Comparison of ENCODE assay signal across 8 mouse cellular contexts in the genomic region with DNA sequence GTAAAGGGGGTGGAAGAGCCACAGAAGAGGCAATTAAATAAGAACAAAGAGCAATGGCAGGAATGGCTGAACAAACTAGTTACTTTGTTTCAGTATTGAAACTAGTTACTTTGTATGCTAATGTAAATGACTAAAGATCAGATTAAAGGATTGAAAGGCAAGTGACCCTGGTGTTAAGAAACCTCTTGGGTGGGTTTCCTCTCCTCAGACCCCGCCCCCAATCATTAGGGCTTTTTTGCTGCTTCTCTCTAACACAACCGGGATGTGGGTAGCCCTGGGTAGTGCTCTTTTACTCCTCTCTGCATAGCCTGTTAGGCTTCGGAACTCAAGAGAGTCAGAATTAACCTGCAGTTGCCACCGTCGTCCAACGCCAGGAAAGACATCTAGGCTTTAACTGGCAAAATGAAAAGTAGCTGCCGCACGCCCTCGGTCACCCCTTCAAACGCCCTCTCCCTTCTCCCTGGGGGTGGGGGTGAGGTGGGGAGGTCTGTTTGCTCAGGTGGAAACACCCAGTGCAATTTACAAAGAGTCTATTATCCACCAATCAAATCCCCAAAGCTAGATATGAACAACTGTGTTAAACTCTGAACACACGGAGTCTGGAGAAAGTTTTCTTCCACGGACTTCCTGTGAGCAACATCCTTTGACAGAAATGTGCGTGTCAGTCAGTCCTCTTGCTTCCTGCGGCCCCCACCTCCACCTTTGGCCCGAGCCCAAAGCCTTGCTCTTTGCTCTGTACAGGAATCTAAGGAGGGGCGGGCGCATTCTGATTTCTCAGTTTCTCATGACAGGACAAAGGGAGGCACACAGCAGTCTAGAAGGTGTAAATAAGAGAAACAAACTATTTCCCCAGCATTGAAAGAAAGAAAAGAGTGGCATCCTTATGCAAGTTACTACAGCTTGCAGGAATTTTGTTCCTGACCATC. TPM values are rescaled to one million over a fixed set of nuclear protein-coding genes. Genes with fewer than 3 reads are reported as not detected.
DNase-seq lines count a peak whose midpoint lies in the region; ATAC-seq and TF ChIP-seq lines count a peak whose summit lies in the region.

No protein-coding gene starts in this region.

- no peaks in the 10 kb centered on the region for H3K4me1 ChIP-seq in cerebellum, adult 2 months (ENCODE audit: control insufficient read depth, insufficient read depth, low read length)
- peaks cover 17% of the 10 kb centered on the region for H3K4me1 ChIP-seq in hindbrain, embryonic 15.5 days (replicated peaks)
- peaks cover 7% of the 10 kb centered on the region for H3K4me1 ChIP-seq in liver, embryonic 11.5 days (replicated peaks; ENCODE audit: control insufficient read depth, insufficient read depth, low read length)

- no peaks in the 10 kb centered on the region; the same call in 1 of the 2 replicates for H3K27me3 ChIP-seq in cerebellum, adult 2 months (ENCODE audit: control insufficient read depth, insufficient read depth, low read length)
- H3K27me3 ChIP-seq in hindbrain, embryonic 15.5 days, result no peaks in the 10 kb centered on the region
- H3K27me3 ChIP-seq in liver, embryonic 11.5 days (replicated peaks; ENCODE audit: control insufficient read depth, insufficient read depth, low read length), result no peaks in the 10 kb centered on the region
- no peaks in the 10 kb centered on the region for H3K27me3 ChIP-seq in myocyte (ENCODE audit: control insufficient read depth, insufficient read depth, insufficient read length)

- peak overlapping the region; percentile 73 for H3K4me3 ChIP-seq in layer of hippocampus, adult 2 months
- H3K4me3 ChIP-seq in cerebellum, adult 2 months (replicated peaks; ENCODE audit: insufficient read depth, low read depth, low read length), result peak overlapping the region; percentile 46
- H3K4me3 ChIP-seq in hindbrain, embryonic 15.5 days, result peak overlapping the region; percentile 43
- peak overlapping the region; percentile 63 for H3K4me3 ChIP-seq in liver, embryonic 11.5 days (ENCODE audit: low read depth, low read length)
- peak overlapping the region; percentile 66 for H3K4me3 ChIP-seq in myocyte

- no peaks in the 10 kb centered on the region for H3K36me3 ChIP-seq in hindbrain, embryonic 15.5 days
- H3K36me3 ChIP-seq in liver, embryonic 11.5 days (ENCODE audit: control insufficient read depth, insufficient read depth, low read length), result no peaks in the 10 kb centered on the region
- no peaks in the 10 kb centered on the region for H3K36me3 ChIP-seq in myocyte (ENCODE audit: control insufficient read depth, insufficient read depth)

- no peak for DNase-seq in layer of hippocampus, adult 2 months (ENCODE audit: low spot score in 2 of 2)
- no peak for DNase-seq in layer of hippocampus, adult 18-20 months (ENCODE audit: low spot score in 2 of 2)
- DNase-seq in cerebellum, adult 2 months, result peak; percentile 21 to 28
- DNase-seq in gastrocnemius, adult 18-20 months (ENCODE audit: low spot score), result peak; percentile 43
- peak; percentile 38 for DNase-seq in liver, embryonic 11.5 days (ENCODE audit: low spot score)
- DNase-seq in thymus, postnatal 0 days (ENCODE audit: low spot score), result peak; percentile 56

- 3% methylated on average over 17 of the region's 17 CpGs for WGBS in cerebellum, adult 2 months
- WGBS in hindbrain, embryonic 15.5 days, result 2% methylated on average over 17 of the region's 17 CpGs
- WGBS in liver, embryonic 11.5 days, result 4% methylated on average over 17 of the region's 17 CpGs

- H3ac ChIP-seq in myocyte (ENCODE audit: control insufficient read depth, insufficient read length), result no peak overlapping the region

- no peak overlapping the region; the same call in 1 of the 2 replicates for H3K27ac ChIP-seq in layer of hippocampus, adult 2 months
- H3K27ac ChIP-seq in cerebellum, adult 2 months (ENCODE audit: insufficient read depth, low read length), result no peak overlapping the region
- H3K27ac ChIP-seq in hindbrain, embryonic 15.5 days (replicated peaks), result no peak overlapping the region
- H3K27ac ChIP-seq in liver, embryonic 11.5 days (ENCODE audit: low read depth, low read length), result no peak overlapping the region

- H3K79me2 ChIP-seq in myocyte (ENCODE audit: control insufficient read depth, insufficient read depth), result no peaks in the 10 kb centered on the region

- peak overlapping the region; percentile 71 for H3K4me2 ChIP-seq in hindbrain, embryonic 15.5 days
- H3K4me2 ChIP-seq in liver, embryonic 11.5 days, result peak overlapping the region; percentile 93
- peak overlapping the region; percentile 76 for H3K4me2 ChIP-seq in myocyte (ENCODE audit: low read depth)

- TF ChIP-seq CTCF in layer of hippocampus, adult 2 months (conservative IDR thresholded peaks at IDR 0.05), result no peak
- TF ChIP-seq CTCF in cerebellum, adult 2 months (IDR thresholded peaks at IDR 0.05; ENCODE audit: borderline replicate concordance, insufficient read depth, low read depth, low read length), result no peak

- peak overlapping the region; percentile 41; the same call in 1 of the 2 replicates for H3K9ac ChIP-seq in hindbrain, embryonic 15.5 days
- H3K9ac ChIP-seq in liver, embryonic 11.5 days (ENCODE audit: low read depth, low read length), result peak overlapping the region; percentile 46; the same call in 1 of the 2 replicates

- TF ChIP-seq POLR2A in cerebellum, adult 2 months (IDR thresholded peaks at IDR 0.05; ENCODE audit: borderline replicate concordance, insufficient read depth, low read length), result no peak
- no peak for TF ChIP-seq POLR2A in myocyte (IDR thresholded peaks at IDR 0.05; ENCODE audit: insufficient read length, low read depth)

- H3K9me3 ChIP-seq in hindbrain, embryonic 15.5 days, result no peaks in the 10 kb centered on the region
- no peaks in the 10 kb centered on the region for H3K9me3 ChIP-seq in liver, embryonic 11.5 days (ENCODE audit: control insufficient read depth, low read length)

- 0 out of 2 replicates have a peak, but pooled peaks have one; percentile 27 for ATAC-seq in hindbrain, embryonic 15.5 days (ENCODE audit: low FRiP score, low read depth)
- 0 out of 2 replicates have a peak, but pooled peaks have one; percentile 34 for ATAC-seq in liver, embryonic 11.5 days (replicated peaks; ENCODE audit: low FRiP score)

TF ChIP-seq in myocyte, 11 proteins besides CTCF, POLR2A, EP300 and RAD21:
- TF ChIP-seq MYOG (IDR thresholded peaks at IDR 0.05; ENCODE audit: control insufficient read depth in 1 of 3, insufficient read depth in 1 of 3, insufficient read length in 2 of 3, low read depth in 2 of 3), result no peak
- no peak for TF ChIP-seq SRF (IDR thresholded peaks at IDR 0.05; ENCODE audit: control insufficient read depth, insufficient read length, low read depth)
- TF ChIP-seq MYOD1 (IDR thresholded peaks at IDR 0.05; ENCODE audit: control insufficient read depth in 1 of 3, insufficient read length in 2 of 3, low read depth in 2 of 3), result no peak
- no peak for TF ChIP-seq POLR2AphosphoS2 (IDR thresholded peaks at IDR 0.05; ENCODE audit: insufficient read length, low read depth)
- TF ChIP-seq TCF3 (IDR thresholded peaks at IDR 0.05; ENCODE audit: insufficient read length, low read depth), result no peak
- no peak for TF ChIP-seq REST (IDR thresholded peaks at IDR 0.05; ENCODE audit: insufficient read depth, insufficient read length)
TF ChIP-seq in myocyte: peak in this region for 0.

RNA-seq across cellular contexts. Expression of gene Ddx58, which starts 0.9 kb away (rescaled TPM):
- 1 to 10 TPM; 4.0 to 5.7 TPM for total RNA-seq in layer of hippocampus, adult 2 months (2021)
- 1 to 10 TPM; 3.2 to 4.2 TPM for total RNA-seq in layer of hippocampus, adult 18-20 months (2021)
- 3.7 and 4.1 TPM in 2 replicates for polyA plus RNA-seq in cerebellum, adult 2 months (2012; rRNA removed)
- 1 to 10 TPM; 1.6 to 2.8 TPM for total RNA-seq in gastrocnemius, adult 18-20 months (2021)
- 3.3 TPM in 2 replicates for polyA plus RNA-seq in hindbrain, embryonic 15.5 days (2015; fragmentation: Nextera tagmentation; extraction: Ambion mirVana)
- polyA plus RNA-seq in liver, embryonic 11.5 days (2014; fragmentation: Nextera tagmentation; extraction: Ambion mirVana), result 2.5 and 2.9 TPM in 2 replicates
- 4.1 TPM for polyA plus RNA-seq in myocyte (2012; fragmentation: generic; extraction: Trizol)
- polyA plus RNA-seq in thymus, postnatal 0 days (2015; fragmentation: Nextera tagmentation; extraction: Ambion mirVana), result 22.6 and 24.5 TPM in 2 replicates

RNA-seq across cellular contexts. Expression of gene Smim27, which starts 30.6 kb away (rescaled TPM):
- 10 to 100 TPM; 12.2 to 13.7 TPM for total RNA-seq in layer of hippocampus, adult 2 months (2021)
- 10 to 100 TPM; 11.8 to 12.7 TPM for total RNA-seq in layer of hippocampus, adult 18-20 months (2021)
- 4.6 and 5.7 TPM in 2 replicates for polyA plus RNA-seq in cerebellum, adult 2 months (2012; rRNA removed)
- total RNA-seq in gastrocnemius, adult 18-20 months (2021), result 10 to 100 TPM; 45.8 to 47.7 TPM
- polyA plus RNA-seq in hindbrain, embryonic 15.5 days (2015; fragmentation: Nextera tagmentation; extraction: Ambion mirVana), result 13.7 and 20.3 TPM in 2 replicates
- polyA plus RNA-seq in liver, embryonic 11.5 days (2014; fragmentation: Nextera tagmentation; extraction: Ambion mirVana), result 21.1 and 25.0 TPM in 2 replicates
- polyA plus RNA-seq in myocyte (2012; fragmentation: generic; extraction: Trizol), result 6.2 TPM
- 60.4 and 62.3 TPM in 2 replicates for polyA plus RNA-seq in thymus, postnatal 0 days (2015; fragmentation: Nextera tagmentation; extraction: Ambion mirVana)

RNA-seq across cellular contexts. Expression of gene Topors, which starts 30.9 kb away (rescaled TPM):
- 10 to 100 TPM; 18.0 to 19.9 TPM for total RNA-seq in layer of hippocampus, adult 2 months (2021)
- total RNA-seq in layer of hippocampus, adult 18-20 months (2021), result 10 to 100 TPM; 21.6 to 21.7 TPM
- 11.3 and 12.3 TPM in 2 replicates for polyA plus RNA-seq in cerebellum, adult 2 months (2012; rRNA removed)
- 1 to 10 TPM; 7.2 to 7.7 TPM for total RNA-seq in gastrocnemius, adult 18-20 months (2021)
- polyA plus RNA-seq in hindbrain, embryonic 15.5 days (2015; fragmentation: Nextera tagmentation; extraction: Ambion mirVana), result 29.2 and 31.1 TPM in 2 replicates
- 38.4 and 38.5 TPM in 2 replicates for polyA plus RNA-seq in liver, embryonic 11.5 days (2014; fragmentation: Nextera tagmentation; extraction: Ambion mirVana)
- 6.7 TPM for polyA plus RNA-seq in myocyte (2012; fragmentation: generic; extraction: Trizol)
- 28.6 and 28.9 TPM in 2 replicates for polyA plus RNA-seq in thymus, postnatal 0 days (2015; fragmentation: Nextera tagmentation; extraction: Ambion mirVana)

RNA-seq across cellular contexts. Expression of gene Ndufb6, which starts 40.5 kb away (rescaled TPM):
- total RNA-seq in layer of hippocampus, adult 2 months (2021), result 100 to 1,000 TPM; 164 to 179 TPM
- total RNA-seq in layer of hippocampus, adult 18-20 months (2021), result 100 to 1,000 TPM; 168 to 175 TPM
- 202 and 210 TPM in 2 replicates for polyA plus RNA-seq in cerebellum, adult 2 months (2012; rRNA removed)
- total RNA-seq in gastrocnemius, adult 18-20 months (2021), result 100 to 1,000 TPM; 251 to 279 TPM
- 361 and 394 TPM in 2 replicates for polyA plus RNA-seq in hindbrain, embryonic 15.5 days (2015; fragmentation: Nextera tagmentation; extraction: Ambion mirVana)
- polyA plus RNA-seq in liver, embryonic 11.5 days (2014; fragmentation: Nextera tagmentation; extraction: Ambion mirVana), result 292 and 305 TPM in 2 replicates
- 309 TPM for polyA plus RNA-seq in myocyte (2012; fragmentation: generic; extraction: Trizol)
- 352 and 368 TPM in 2 replicates for polyA plus RNA-seq in thymus, postnatal 0 days (2015; fragmentation: Nextera tagmentation; extraction: Ambion mirVana)

Comparison
In these comparisons a context has a peak if more than half of its experiments do, and no peak if none do; other contexts are left out.
1. DNase-seq: peak in cerebellum, adult 2 months (2 of 2), gastrocnemius, adult 18-20 months (single experiment), liver, embryonic 11.5 days (single experiment) and thymus, postnatal 0 days (single experiment); none in layer of hippocampus, adult 2 months (0 of 2) and layer of hippocampus, adult 18-20 months (0 of 2).
2. Peak in every context shown above with its lines, with median percentiles within 50 percentile points of each other: H3K4me3 ChIP-seq and H3K4me2 ChIP-seq.